Mouse (Mus musculus) liver, embryonic 14.5 days (tissue): ENCODE results near the gene Abl1.

Source experiments
- CTCF ChIP-seq: IDR thresholded peaks from 2 replicates; pipeline ENCODE4 v1.5.1; 2016; ENCODE audit warnings: antibody characterized with exemption, low read depth, control low read depth
- EP300 ChIP-seq: IDR thresholded peaks from 2 replicates; pipeline ENCODE4 v1.6.1; 2016; ENCODE audit warnings: antibody characterized with exemption, low read depth

DNA sequence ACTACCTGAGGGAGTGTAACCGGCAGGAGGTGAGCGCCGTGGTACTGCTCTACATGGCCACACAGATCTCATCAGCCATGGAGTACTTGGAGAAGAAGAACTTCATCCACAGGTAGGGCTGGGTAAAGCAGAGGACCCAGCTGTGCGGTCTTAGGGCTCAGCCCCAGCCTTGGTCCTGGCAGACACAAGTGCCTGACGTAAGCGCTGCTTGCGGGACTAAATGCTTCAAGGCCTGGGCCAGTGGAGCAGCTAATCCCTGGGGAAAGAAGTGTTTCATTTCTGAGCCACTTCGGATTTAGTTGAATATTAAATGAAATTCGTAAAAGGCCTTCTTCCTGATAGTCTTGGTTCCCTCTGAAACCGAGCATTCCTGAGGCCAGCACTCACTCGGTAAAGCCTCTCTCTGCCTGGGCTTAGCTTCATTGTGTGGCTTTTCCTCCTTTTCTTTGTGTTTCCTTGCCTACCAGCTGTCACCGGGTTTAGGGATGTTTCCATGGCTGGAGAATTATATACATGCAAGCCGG, 102.6 kb downstream of the Abl1 start:
- TF ChIP-seq EP300 = no peak
- TF ChIP-seq CTCF = no peak
